Comparison of ENCODE assay signal across 26 mouse cellular contexts in genomic region chr9:87933230-87933629, GRCm38 (mm10).
"Had no signal": no experiment of that assay in that cellular context is flagged by ENCODE, and none has a peak within 500 bp of the region (broad histone marks: within the 10 kb centered on the region; RNA-seq: fewer than 3 reads in every experiment).

No protein-coding gene starts in this region.

- H3K4me3 ChIP-seq: heart, adult 2 months; heart, embryonic 13.5 days; heart, embryonic 15.5 days; hindbrain, embryonic 13.5 days; hindbrain, embryonic 15.5 days; kidney, embryonic 15.5 days; limb, embryonic 12.5 days; limb, embryonic 15.5 days; liver, embryonic 12.5 days had no signal

- ATAC-seq: hindbrain, postnatal 0 days; intestine, embryonic 16.5 days; liver, embryonic 12.5 days had no signal

- H3K4me2 ChIP-seq: heart, embryonic 11.5 days; heart, embryonic 13.5 days; heart, embryonic 15.5 days; hindbrain, embryonic 13.5 days; hindbrain, embryonic 15.5 days; kidney, embryonic 15.5 days; limb, embryonic 12.5 days; limb, embryonic 15.5 days; liver, embryonic 12.5 days had no signal

- H3K9ac ChIP-seq: heart, embryonic 13.5 days; heart, embryonic 15.5 days; hindbrain, embryonic 13.5 days; hindbrain, embryonic 15.5 days; kidney, embryonic 15.5 days; limb, embryonic 12.5 days; limb, embryonic 15.5 days; liver, embryonic 12.5 days had no signal

- H3K9me3 ChIP-seq: heart, embryonic 13.5 days; heart, embryonic 15.5 days; hindbrain, embryonic 13.5 days; hindbrain, embryonic 15.5 days; kidney, embryonic 15.5 days; limb, embryonic 12.5 days; limb, embryonic 15.5 days had no signal

- H3K36me3 ChIP-seq: heart, embryonic 13.5 days; heart, embryonic 15.5 days; hindbrain, embryonic 13.5 days; hindbrain, embryonic 15.5 days; kidney, embryonic 15.5 days; limb, embryonic 12.5 days; limb, embryonic 15.5 days; liver, embryonic 12.5 days had no signal

- H3K27me3 ChIP-seq: heart, embryonic 13.5 days; heart, embryonic 15.5 days; hindbrain, embryonic 13.5 days; hindbrain, embryonic 15.5 days; kidney, embryonic 15.5 days; limb, embryonic 12.5 days; limb, embryonic 15.5 days; liver, embryonic 12.5 days had no signal

- H3K4me1 ChIP-seq: heart, embryonic 13.5 days; heart, embryonic 15.5 days; hindbrain, embryonic 13.5 days; hindbrain, embryonic 15.5 days; kidney, embryonic 15.5 days; limb, embryonic 15.5 days; liver, embryonic 12.5 days had no signal

- H3K27ac ChIP-seq: heart, adult 2 months; heart, embryonic 13.5 days; heart, embryonic 15.5 days; hindbrain, embryonic 13.5 days; hindbrain, embryonic 15.5 days; hindbrain, postnatal 0 days; kidney, embryonic 15.5 days; kidney, postnatal 0 days; limb, embryonic 12.5 days; limb, embryonic 15.5 days; liver, embryonic 12.5 days had no signal

- DNase-seq: gastrocnemius, postnatal 14 days; gastrocnemius, postnatal 36 days; heart, adult 11 months; heart, adult 2 months; heart, postnatal 14 days; heart, postnatal 36 days; kidney, adult 11 months; kidney, adult 2 months; kidney, adult 9 months; kidney, postnatal 14 days; kidney, postnatal 36 days; layer of hippocampus, adult 9-11 months; layer of hippocampus, postnatal 36 days; left cerebral cortex, postnatal 4 days had no signal
